Mouse (Mus musculus) testis, adult 10 weeks (tissue): ENCODE data around the gene Mgarp. TPM values are rescaled to one million over a fixed set of nuclear protein-coding genes. Genes with fewer than 3 reads are reported as not detected.

ENCODE experiments used
- polyA plus RNA-seq: library from polyadenylated mRNA; stranded (reverse); fragments of 350-450 nt; fragmentation: Illumina TruSeq; extraction: RNeasy Lipid Tissue Mini Kit (QIAGEN cat#74804); gene quantifications from one replicate; pipeline ENCODE4 v1.2.3, GENCODE M21; 2014; ENCODE audit warnings: low read depth, low replicate concordance

Gene Mgarp
- 26.1 TPM for polyA plus RNA-seq

GRCm38 (mm10) chr3:51396219-51397068 lies at the start of gene Mgarp:
TSS of gene Mgarp (minus strand) at chr3:51396738.

GRCm38 (mm10) chr3:51415098-51416072 lies 18.8 kb upstream of the Mgarp start, which contains the start of gene Naa15:
TSS of gene Naa15 (plus strand) at chr3:51415148.

GRCm38 (mm10) chr3:51408561-51409183 lies 12.1 kb upstream of the Mgarp start, which contains the start of gene Ndufc1:
TSS of gene Ndufc1 (minus strand) at chr3:51408988.

GRCm38 (mm10) chr3:51340552-51341267 lies 55.8 kb downstream of the Mgarp start, which contains the start of gene Elf2:
TSS of gene Elf2 (minus strand) at chr3:51340663.

Other genes starting within 250 kb of the Mgarp start
- gene Noct, start 172.3 kb downstream of the Mgarp start, polyA plus RNA-seq: 9.9 TPM
- 140 TPM for gene Elf2, start 56.1 kb downstream of the Mgarp start, polyA plus RNA-seq
- 438 TPM for gene Ndufc1, start 12.2 kb upstream of the Mgarp start, polyA plus RNA-seq
- 330 TPM for gene Naa15, start 18.4 kb upstream of the Mgarp start, polyA plus RNA-seq
- 9.5 TPM for gene Rab33b, start 87.2 kb upstream of the Mgarp start, polyA plus RNA-seq
- 2.5 TPM for gene Setd7, start 164.1 kb upstream of the Mgarp start, polyA plus RNA-seq